Mouse (Mus musculus): ENCODE results near the gene Rps21.

DNA sequence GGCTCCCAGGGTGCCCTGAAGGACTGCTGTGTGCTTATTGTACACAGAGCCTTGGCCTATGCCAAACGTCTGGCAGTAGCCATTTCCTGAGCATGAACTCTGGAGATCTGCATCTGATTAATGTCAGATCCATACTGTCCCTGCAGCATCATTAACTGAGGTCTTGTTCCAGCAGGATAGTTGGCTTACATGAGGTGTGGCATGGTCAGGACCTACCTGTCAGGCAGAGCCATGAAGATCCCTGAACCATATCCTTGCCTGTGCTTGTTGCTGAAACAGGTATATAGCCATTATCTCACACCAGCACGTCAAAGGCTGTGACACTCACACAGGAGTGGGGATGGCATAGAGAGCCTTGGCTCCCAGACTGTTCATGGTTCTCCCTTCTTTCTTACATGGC is 10.8 kb downstream of the Rps21 start:
- no peak for TF ChIP-seq CTCF (IDR thresholded peaks at IDR 0.05; ENCODE audit: extremely low read depth, insufficient read depth, low read length)
- no peak for TF ChIP-seq POLR2A (IDR thresholded peaks at IDR 0.05; ENCODE audit: extremely low read depth, insufficient read depth, low read length)
